Mouse (Mus musculus): Measurements from ENCODE around the gene Mxra7.

Gene Mxra7

DNA sequence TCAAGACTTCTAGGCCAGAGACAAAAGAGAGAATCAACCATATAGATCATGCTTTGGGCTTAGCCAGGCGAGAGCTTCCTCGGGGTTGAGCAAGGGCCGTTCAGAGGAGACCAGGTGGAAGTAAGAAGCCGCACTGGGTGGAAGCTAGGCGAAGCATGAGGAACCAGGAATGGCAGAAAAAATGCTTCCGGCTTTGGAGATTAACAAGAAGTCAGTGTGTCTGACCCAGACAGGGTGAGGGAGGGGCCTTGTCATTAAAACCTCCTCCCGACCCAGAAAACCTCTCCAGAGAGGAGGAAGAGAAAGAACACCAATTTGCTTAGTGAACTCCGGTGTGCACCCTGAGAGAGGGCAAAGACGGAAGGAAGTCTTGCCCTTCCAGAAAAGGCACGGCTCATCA, 43.6 kb downstream of the Mxra7 start:
- DNase-seq (ENCODE audit: low spot score in 2 of 2), result no peak

DNA sequence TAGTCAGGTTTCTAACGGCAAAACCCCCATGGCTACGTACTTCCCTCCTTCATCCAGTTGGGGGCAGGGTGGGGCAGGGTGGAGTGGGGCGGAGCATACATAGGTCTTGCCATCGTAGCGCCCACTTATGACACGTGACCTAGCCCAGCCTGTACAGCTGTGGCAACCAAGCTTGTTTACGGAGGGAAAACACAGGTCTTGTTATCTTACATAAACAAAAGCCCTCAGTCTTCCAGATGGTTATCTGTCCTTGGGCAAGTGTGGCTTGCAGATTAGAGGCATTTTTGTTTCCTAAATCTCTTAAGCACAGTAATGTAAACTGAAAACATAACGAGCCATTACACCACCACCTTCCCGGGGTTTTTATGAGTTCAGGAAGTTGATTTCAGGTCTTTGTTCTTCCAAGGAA, 45.1 kb downstream of the Mxra7 start:
- DNase-seq (ENCODE audit: low spot score in 2 of 2), result no peak

DNA sequence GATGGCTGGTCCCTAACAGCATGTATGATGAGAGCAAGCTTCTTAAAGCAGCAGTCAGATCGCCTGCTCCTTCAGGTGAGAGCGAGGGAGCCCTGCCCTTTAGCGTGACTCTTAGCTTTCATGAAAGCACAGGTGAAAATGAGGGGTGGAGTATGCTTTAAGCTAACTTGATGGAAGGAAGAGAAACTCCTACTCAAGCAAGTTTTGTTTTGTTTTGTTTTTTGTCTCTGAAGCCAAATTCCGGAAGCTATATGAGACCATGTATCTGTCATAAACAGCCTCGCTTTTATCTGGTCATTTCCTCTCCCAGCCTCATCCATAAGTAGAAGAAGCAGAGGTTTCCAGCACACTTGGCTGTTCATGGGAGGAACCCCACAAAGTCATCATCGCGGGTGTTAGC, 52.4 kb downstream of the Mxra7 start, which contains the start of gene St6galnac1:
TSS of gene St6galnac1 (minus strand) at position 101 of the 400 bp plus-strand sequence.
- no peak for DNase-seq (ENCODE audit: low spot score in 2 of 2)

DNA sequence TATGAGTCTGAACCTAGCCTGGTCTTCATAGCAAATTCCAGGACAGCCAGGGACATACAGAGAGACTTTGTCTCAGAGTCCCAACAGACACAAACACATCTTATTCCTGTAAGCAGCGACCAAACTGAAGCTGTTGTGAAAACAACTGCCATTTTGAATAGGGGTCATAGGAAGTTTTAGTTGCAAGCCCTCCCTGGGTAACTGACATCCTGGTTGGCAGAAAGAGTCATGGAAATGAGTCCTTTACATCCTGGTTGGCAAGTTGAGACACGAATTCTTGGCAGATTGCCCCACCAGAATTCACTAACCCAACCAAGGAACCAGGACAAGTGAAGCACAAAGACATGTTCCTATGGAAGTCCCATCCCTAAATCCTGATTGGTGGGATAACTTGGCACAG, 54.6 kb downstream of the Mxra7 start:
- DNase-seq (ENCODE audit: low spot score in 2 of 2), result no peak

DNA sequence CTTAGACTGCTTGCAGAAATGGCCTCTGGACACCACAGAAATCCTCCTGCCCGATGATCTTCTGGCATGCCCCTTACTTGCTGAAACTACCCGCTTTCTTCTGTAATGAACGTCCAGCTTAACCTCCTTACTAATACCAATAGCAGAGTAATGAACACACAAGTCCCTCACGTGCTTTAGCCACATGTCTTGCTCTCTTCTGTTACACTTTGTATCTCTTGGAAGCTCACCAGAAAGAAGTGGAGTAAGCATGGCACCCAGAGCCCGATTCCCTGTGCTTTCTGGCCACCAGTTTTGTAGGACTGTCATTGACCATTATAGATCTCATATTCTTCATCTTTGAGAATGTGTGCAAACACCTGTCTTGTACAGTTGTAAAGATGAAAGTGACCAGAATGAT, 58.0 kb downstream of the Mxra7 start:
- DNase-seq (ENCODE audit: low spot score in 2 of 2), result no peak

DNA sequence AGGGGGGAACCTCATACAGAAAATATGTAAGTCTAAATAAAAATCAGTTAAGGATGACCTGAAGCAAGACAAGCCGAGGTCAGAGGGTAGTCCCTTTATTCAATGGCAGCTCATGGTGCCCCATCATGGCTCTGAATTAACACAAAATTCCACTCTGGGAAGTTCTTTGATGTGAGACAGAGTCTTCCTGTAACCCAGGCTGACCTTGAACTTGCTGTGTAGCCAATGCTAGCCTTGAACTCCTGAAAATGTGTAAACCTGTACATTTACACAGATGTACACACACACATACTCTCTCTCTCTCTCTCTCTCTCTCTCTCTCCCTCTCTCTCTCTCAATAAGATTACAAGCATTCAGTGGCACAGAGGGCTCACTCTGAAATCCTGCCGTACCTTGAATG, 62.9 kb downstream of the Mxra7 start:
- no peak for DNase-seq (ENCODE audit: low spot score in 2 of 2)

DNA sequence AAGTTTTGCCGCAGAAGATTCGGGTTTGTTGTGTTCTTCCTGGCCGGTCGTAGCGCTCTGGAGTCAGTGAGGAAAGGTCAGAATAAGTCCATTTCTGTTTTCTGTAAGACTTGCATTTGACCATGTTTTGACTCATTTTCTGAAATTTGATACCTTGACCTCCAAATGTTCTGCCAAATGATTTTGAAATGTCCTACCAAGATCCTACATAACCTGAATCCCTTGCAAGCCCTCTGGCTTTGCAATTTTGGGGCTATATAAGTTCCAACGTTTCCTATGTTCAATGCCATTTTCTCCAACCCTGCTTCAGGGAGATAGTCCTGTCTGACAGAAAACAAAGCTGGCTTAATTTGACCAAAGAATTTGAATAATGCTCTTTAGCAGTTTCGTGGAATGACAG, 63.5 kb downstream of the Mxra7 start:
- DNase-seq (ENCODE audit: low spot score in 2 of 2), result no peak

DNA sequence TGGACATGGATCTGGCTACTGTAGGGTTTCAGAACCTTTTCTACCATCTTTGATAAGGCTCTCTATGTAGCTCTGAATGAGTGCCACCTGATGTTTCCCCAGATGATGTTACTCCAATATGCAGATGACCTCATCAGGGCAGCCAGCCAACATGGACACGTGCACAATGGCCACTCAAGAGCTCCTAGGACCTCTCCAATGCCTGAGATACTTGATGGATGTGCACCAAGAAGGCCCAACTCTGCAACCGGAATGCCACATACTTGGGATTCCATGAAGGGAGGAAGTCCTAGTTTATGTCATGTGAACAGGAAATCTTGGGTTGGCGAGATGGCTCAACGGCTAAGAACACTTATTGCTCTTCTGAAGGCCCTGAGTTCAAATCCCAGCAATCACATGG, 72.7 kb downstream of the Mxra7 start:
- DNase-seq (ENCODE audit: low spot score in 2 of 2), result no peak

DNA sequence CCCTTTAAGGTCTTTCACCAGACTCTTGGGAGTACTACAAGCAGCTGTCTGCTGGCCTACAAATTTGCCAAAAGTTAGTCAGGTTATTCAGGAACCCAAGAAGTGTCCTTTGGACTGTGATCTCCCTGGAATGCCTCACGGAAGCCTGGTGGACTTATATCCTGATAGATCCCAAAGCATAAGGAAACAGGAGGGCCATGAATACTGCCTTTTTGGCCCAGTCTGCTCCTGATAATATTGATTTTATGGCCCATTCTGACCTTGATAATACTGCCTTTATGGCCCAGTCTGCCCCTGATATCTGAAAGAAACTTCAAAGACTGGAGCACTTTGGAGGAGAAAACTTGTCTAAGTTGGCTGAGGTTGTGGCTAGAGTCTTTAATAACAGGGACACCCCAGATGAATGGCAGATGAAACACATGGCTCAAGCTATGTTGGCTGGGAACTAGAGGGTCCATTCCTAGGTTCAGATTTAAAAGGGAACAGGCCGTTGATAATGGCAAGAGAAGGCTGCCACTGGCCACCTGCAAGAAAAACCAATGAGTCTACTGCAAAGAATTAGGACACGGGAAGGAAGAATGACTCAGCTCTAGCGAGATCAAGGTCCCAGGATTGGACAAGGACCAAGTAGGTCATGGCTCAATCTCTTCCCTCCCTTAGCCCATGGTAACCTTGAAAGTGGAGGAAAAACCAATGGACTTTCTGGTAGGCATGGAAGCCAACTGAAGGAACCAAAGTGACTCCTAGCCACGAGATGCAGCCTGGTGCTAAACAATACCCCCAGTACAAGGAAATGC, 74.0 kb downstream of the Mxra7 start:
- no peak for DNase-seq (ENCODE audit: low spot score in 2 of 2)

All from right cerebral cortex, postnatal 36 days (tissue).